Mouse (Mus musculus): ENCODE measurements around the gene Foxp3. TPM values are rescaled to one million over a fixed set of nuclear protein-coding genes. Genes with fewer than 3 reads are reported as not detected.

Foxp3 gene
- polyA plus RNA-seq, 2 experiments: not detected

- Histone ChIP-seq H3K4me3 (ENCODE audit: insufficient read depth in 1 of 2, low read depth in 2 of 2, low read length in 2 of 2) (peak overlapping the region in 1 of 2 experiments; percentile 61; a peak in 2 of 4 replicates), H3K27ac (no peak overlapping the region), H3K4me2 (ENCODE audit: low read depth) (peak overlapping the region; percentile 76), H3K36me3 (replicated peaks; ENCODE audit: control insufficient read depth, insufficient read depth, low read depth) (no peaks in the 10 kb centered on the region; the same call in 1 of the 2 replicates), H3K4me1 (replicated peaks; ENCODE audit: control insufficient read depth in 2 of 2, insufficient read depth in 2 of 2, low read length in 1 of 2) (peaks cover 0 to 5% of the 10 kb centered on the region in 2 experiments; a peak in 2 of 4 replicates), H3K9ac (replicated peaks) (no peak overlapping the region), H3K9me3 (ENCODE audit: control insufficient read depth, low read length) (no peaks in the 10 kb centered on the region), H3K27me3 (ENCODE audit: control insufficient read depth, insufficient read depth, low read length) (no peaks in the 10 kb centered on the region)
- ATAC-seq (ENCODE audit: insufficient read depth): no peak
- DNase-seq (ENCODE audit: low read depth in 3 of 3, low spot score in 3 of 3): no peak
- WGBS (ENCODE audit: insufficient replicate concordance): 54% methylated on average over 7 of the region's 7 CpGs
- TF ChIP-seq CTCF (IDR thresholded peaks at IDR 0.05; ENCODE audit: low read depth): no peak
- no peak for TF ChIP-seq EP300 (IDR thresholded peaks at IDR 0.05; ENCODE audit: low read depth)
Measured at GRCm38 (mm10) chrX:7604004-7604403, 30.6 kb downstream of the Foxp3 start.

- Histone ChIP-seq H3K9ac (replicated peaks) (peak within 1 kb of the TSS; percentile 68), H3K4me2 (ENCODE audit: low read depth) (peak within 1 kb of the TSS; percentile 76), H3K27ac (no peak within 1 kb of the TSS), H3K36me3 (replicated peaks; ENCODE audit: control insufficient read depth, insufficient read depth, low read depth) (no peaks in the 10 kb centered on the region; the same call in 1 of the 2 replicates), H3K9me3 (ENCODE audit: control insufficient read depth, low read length) (no peaks in the 10 kb centered on the region), H3K4me3 (ENCODE audit: insufficient read depth in 1 of 2, low read depth in 2 of 2, low read length in 2 of 2) (peak within 1 kb of the TSS; percentile 61 to 83), H3K27me3 (ENCODE audit: control insufficient read depth, insufficient read depth, low read length) (peaks cover 2% of the 10 kb centered on the region; the same call in 1 of the 2 replicates), H3K4me1 (replicated peaks; ENCODE audit: control insufficient read depth in 2 of 2, insufficient read depth in 2 of 2, low read length in 1 of 2) (peaks cover 0 to 5% of the 10 kb centered on the region in 2 experiments; a peak in 2 of 4 replicates)
- ATAC-seq (ENCODE audit: insufficient read depth) (peak; percentile 90), DNase-seq (ENCODE audit: low read depth in 3 of 3, low spot score in 3 of 3) (peak; percentile 61 to 74 (median 68))
- TF ChIP-seq EP300 (IDR thresholded peaks at IDR 0.05; ENCODE audit: low read depth): 0 out of 2 replicates have a peak, but pooled peaks have one; percentile 26
- TF ChIP-seq CTCF (IDR thresholded peaks at IDR 0.05; ENCODE audit: low read depth): no peak
- 12% methylated on average over 28 of the region's 28 CpGs for WGBS (ENCODE audit: insufficient replicate concordance)
Measured at GRCm38 (mm10) chrX:7604879-7605574, 31.6 kb downstream of the Foxp3 start, which contains the start of gene Ccdc22. Ccdc22 (minus strand) TSS chrX:7605517.

GRCm38 (mm10) chrX:7605575-7605941, 32.1 kb downstream of the Foxp3 start:
- Histone ChIP-seq H3K4me3 (ENCODE audit: insufficient read depth in 1 of 2, low read depth in 2 of 2, low read length in 2 of 2) (no peak overlapping the region; a peak in 1 of 4 replicates), H3K4me1 (replicated peaks; ENCODE audit: control insufficient read depth in 2 of 2, insufficient read depth in 2 of 2, low read length in 1 of 2) (peaks cover 0 to 5% of the 10 kb centered on the region in 2 experiments; a peak in 2 of 4 replicates), H3K36me3 (replicated peaks; ENCODE audit: control insufficient read depth, insufficient read depth, low read depth) (no peaks in the 10 kb centered on the region; the same call in 1 of the 2 replicates), H3K9me3 (ENCODE audit: control insufficient read depth, low read length) (no peaks in the 10 kb centered on the region), H3K27me3 (ENCODE audit: control insufficient read depth, insufficient read depth, low read length) (peaks cover 4% of the 10 kb centered on the region; the same call in 1 of the 2 replicates), H3K4me2 (ENCODE audit: low read depth) (peak overlapping the region; percentile 50), H3K27ac (no peak overlapping the region), H3K9ac (replicated peaks) (no peak overlapping the region)
- TF ChIP-seq CTCF (IDR thresholded peaks at IDR 0.05; ENCODE audit: low read depth): no peak
- TF ChIP-seq EP300 (IDR thresholded peaks at IDR 0.05; ENCODE audit: low read depth): no peak
- DNase-seq (ENCODE audit: low read depth in 3 of 3, low spot score in 3 of 3) (no peak), ATAC-seq (ENCODE audit: insufficient read depth) (peak; percentile 24; the same call in 1 of the 2 replicates)
- WGBS (ENCODE audit: insufficient replicate concordance): 22% methylated on average over 8 of the region's 8 CpGs

- no peak within 1 kb of the TSS for H3K4me3 ChIP-seq (ENCODE audit: insufficient read depth in 1 of 2, low read depth in 2 of 2, low read length in 2 of 2)
- peaks cover 0 to 5% of the 10 kb centered on the region in 2 experiments; a peak in 2 of 4 replicates for H3K4me1 ChIP-seq (replicated peaks; ENCODE audit: control insufficient read depth in 2 of 2, insufficient read depth in 2 of 2, low read length in 1 of 2)
- no peak within 1 kb of the TSS for H3K4me2 ChIP-seq (ENCODE audit: low read depth)
- H3K9me3 ChIP-seq (ENCODE audit: control insufficient read depth, low read length): no peaks in the 10 kb centered on the region
- ATAC-seq (ENCODE audit: insufficient read depth) (no peak), DNase-seq (ENCODE audit: low read depth in 3 of 3, low spot score in 3 of 3) (no peak)
- TF ChIP-seq CTCF (IDR thresholded peaks at IDR 0.05; ENCODE audit: low read depth) (no peak), EP300 (IDR thresholded peaks at IDR 0.05; ENCODE audit: low read depth) (no peak)
- 54% methylated on average over 6 of the region's 6 CpGs for WGBS (ENCODE audit: insufficient replicate concordance)
- no peak within 1 kb of the TSS for H3K27ac ChIP-seq
- H3K9ac ChIP-seq (replicated peaks): no peak within 1 kb of the TSS
- H3K27me3 ChIP-seq (ENCODE audit: control insufficient read depth, insufficient read depth, low read length): peaks cover 4% of the 10 kb centered on the region; the same call in 1 of the 2 replicates
- no peaks in the 10 kb centered on the region; the same call in 1 of the 2 replicates for H3K36me3 ChIP-seq (replicated peaks; ENCODE audit: control insufficient read depth, insufficient read depth, low read depth)
Measured at GRCm38 (mm10) chrX:7606783-7607182, 33.3 kb downstream of the Foxp3 start, which contains the start of gene Cacna1f. Cacna1f (plus strand) TSS chrX:7607083.

GRCm38 (mm10) chrX:7610035-7610434, 36.6 kb downstream of the Foxp3 start:
- Histone ChIP-seq H3K9ac (replicated peaks) (no peak overlapping the region), H3K4me2 (ENCODE audit: low read depth) (no peak overlapping the region), H3K36me3 (replicated peaks; ENCODE audit: control insufficient read depth, insufficient read depth, low read depth) (no peaks in the 10 kb centered on the region), H3K4me3 (ENCODE audit: insufficient read depth in 1 of 2, low read depth in 2 of 2, low read length in 2 of 2) (no peak overlapping the region), H3K4me1 (replicated peaks; ENCODE audit: control insufficient read depth in 2 of 2, insufficient read depth in 2 of 2, low read length in 1 of 2) (peaks cover 0 to 2% of the 10 kb centered on the region in 2 experiments; a peak in 1 of 4 replicates), H3K9me3 (ENCODE audit: control insufficient read depth, low read length) (no peaks in the 10 kb centered on the region), H3K27me3 (ENCODE audit: control insufficient read depth, insufficient read depth, low read length) (peaks cover 4% of the 10 kb centered on the region; the same call in 1 of the 2 replicates), H3K27ac (no peak overlapping the region)
- 14% methylated on average over 21 of the region's 21 CpGs for WGBS (ENCODE audit: insufficient replicate concordance)
- TF ChIP-seq EP300 (IDR thresholded peaks at IDR 0.05; ENCODE audit: low read depth) (no peak), CTCF (IDR thresholded peaks at IDR 0.05; ENCODE audit: low read depth) (no peak)
- no peak for ATAC-seq (ENCODE audit: insufficient read depth)
- no peak for DNase-seq (ENCODE audit: low read depth in 3 of 3, low spot score in 3 of 3)

Measured in liver, embryonic 14.5 days (tissue).